Mouse (Mus musculus) CH12.LX (cell line): ENCODE measurements at regions not wholly inside any gene's neighbourhood (a gene's known extent, or its start where the extent isn't known, plus 50 kb on each side); places are given as distances from the start of the nearest gene placed in this dataset.

Experiments
- DNase-seq: peaks from one replicate; pipeline ENCODE4 v3.0.0-alpha.2; 2013; ENCODE audit errors: extremely low read depth
- H3K27ac ChIP-seq: 2 replicates; pipeline ENCODE4 v1.5.1; 2012; ENCODE audit warnings: low read depth, mild to moderate bottlenecking, control low read depth, moderate library complexity; ENCODE audit not compliant: insufficient read depth
- H3K27me3 ChIP-seq: replicated peaks from 2 replicates; pipeline ENCODE3; 2012; ENCODE audit warnings: inconsistent platforms
- H3K36me3 ChIP-seq, 2 experiments: replicated peaks in 1 of 2; 2 replicates each; pipeline versions ENCODE3 to v1.6.1; 2012; ENCODE audit warnings: inconsistent platforms in 1 of 2, low read length in 1 of 2, mild to moderate bottlenecking in 1 of 2, mixed read lengths in 1 of 2, moderate library complexity in 1 of 2; ENCODE audit not compliant: control insufficient read depth in 1 of 2, insufficient read depth in 1 of 2
- H3K4me1 ChIP-seq, 2 experiments: 2 replicates each; pipeline ENCODE4 v1.6.1; 2012; ENCODE audit warnings: inconsistent platforms in 1 of 2, moderate library complexity in 1 of 2; ENCODE audit not compliant: insufficient read depth in 2 of 2, control insufficient read depth in 1 of 2
- H3K4me2 ChIP-seq: 2 replicates; pipeline ENCODE4 v1.6.1; 2012; ENCODE audit warnings: low read depth, mild to moderate bottlenecking, control low read depth; ENCODE audit not compliant: poor library complexity, insufficient read depth, severe bottlenecking
- H3K4me3 ChIP-seq, 3 experiments: fragments of 150-350 bp in 1 of 3; sonication (generic) in 1 of 3; replicated peaks in 1 of 3; 2 replicates each; pipeline versions ENCODE3 to v1.5.1; 2011 to 2012; ENCODE audit warnings: low read depth in 2 of 3, low read length in 2 of 3, mild to moderate bottlenecking in 2 of 3, moderate library complexity in 2 of 3, control low read depth in 1 of 3, improper control_type of control experiment in 1 of 3, inconsistent platforms in 1 of 3, mixed read lengths in 1 of 3; ENCODE audit not compliant: poor library complexity in 1 of 3
- H3K79me2 ChIP-seq: replicated peaks from 2 replicates; pipeline ENCODE4 v1.6.1; 2012; ENCODE audit warnings: mild to moderate bottlenecking, moderate library complexity; ENCODE audit not compliant: control insufficient read depth, poor library complexity, insufficient read depth, severe bottlenecking; ENCODE audit errors: extremely low read depth
- H3K9ac ChIP-seq: 2 replicates; pipeline ENCODE4 v1.6.1; 2012; ENCODE audit warnings: low read depth, mild to moderate bottlenecking, control low read depth, moderate library complexity; ENCODE audit not compliant: insufficient read depth
- H3K9me3 ChIP-seq: replicated peaks from 2 replicates; pipeline ENCODE3; 2012; ENCODE audit warnings: low read length, inconsistent platforms, mixed read lengths
- CHD2 ChIP-seq: IDR thresholded peaks from 2 replicates; pipeline ENCODE4 v1.6.1; 2011; ENCODE audit warnings: low read length, improper control_type of control experiment
- CTCF ChIP-seq, 2 experiments: IDR thresholded peaks in 1 of 2; conservative IDR thresholded peaks in 1 of 2; 2 replicates each; pipeline ENCODE4 v1.5.1; 2011 to 2012; ENCODE audit warnings: low read depth in 2 of 2, low read length in 2 of 2, improper control_type of control experiment in 1 of 2, inconsistent platforms in 1 of 2, mild to moderate bottlenecking in 1 of 2, moderate library complexity in 1 of 2
- EP300 ChIP-seq: IDR thresholded peaks from 2 replicates; pipeline ENCODE4 v1.6.1; 2011; ENCODE audit warnings: low read length, improper control_type of control experiment
- ETS1 ChIP-seq: conservative IDR thresholded peaks from 2 replicates; pipeline ENCODE4 v1.6.1; 2012; ENCODE audit warnings: low read depth, mild to moderate bottlenecking, inconsistent platforms, low read length, improper control_type of control experiment, moderate library complexity
- GABPA ChIP-seq: IDR thresholded peaks from 2 replicates; pipeline ENCODE4 v1.6.1; 2012; ENCODE audit warnings: low read depth, low read length, improper control_type of control experiment, inconsistent platforms; ENCODE audit not compliant: insufficient replicate concordance
- HCFC1 ChIP-seq: IDR thresholded peaks from 2 replicates; pipeline ENCODE4 v1.6.1; 2012; ENCODE audit warnings: low read depth, mild to moderate bottlenecking, inconsistent platforms, low read length, improper control_type of control experiment
- KAT2A ChIP-seq: IDR thresholded peaks from 2 replicates; pipeline ENCODE4 v1.6.1; 2012; ENCODE audit warnings: low read length, improper control_type of control experiment, inconsistent platforms; ENCODE audit not compliant: insufficient replicate concordance
- MAFK ChIP-seq: IDR thresholded peaks from 2 replicates; pipeline ENCODE4 v1.6.1; 2011; ENCODE audit warnings: low read length, improper control_type of control experiment; ENCODE audit not compliant: insufficient replicate concordance
- MAX ChIP-seq: IDR thresholded peaks from 2 replicates; pipeline ENCODE4 v1.6.1; 2011; ENCODE audit warnings: low read length, improper control_type of control experiment
- MEF2A ChIP-seq: IDR thresholded peaks from 2 replicates; pipeline ENCODE4 v1.6.1; 2014; ENCODE audit warnings: low read depth, mild to moderate bottlenecking, inconsistent platforms, low read length, improper control_type of control experiment, borderline replicate concordance
- MXI1 ChIP-seq: IDR thresholded peaks from 2 replicates; pipeline ENCODE4 v1.6.1; 2011; ENCODE audit warnings: mild to moderate bottlenecking, low read depth, low read length, improper control_type of control experiment
- MYC ChIP-seq: IDR thresholded peaks from 2 replicates; pipeline ENCODE4 v1.6.1; 2011; ENCODE audit warnings: low read depth, mild to moderate bottlenecking, improper control_type of control experiment, low read length
- NELFE ChIP-seq: IDR thresholded peaks from 2 replicates; pipeline ENCODE4 v1.6.1; 2011; ENCODE audit warnings: low read depth, low read length, improper control_type of control experiment
- NRF1 ChIP-seq: IDR thresholded peaks from 2 replicates; pipeline ENCODE4 v1.6.1; 2014; ENCODE audit warnings: low read depth, mild to moderate bottlenecking, inconsistent platforms, low read length, improper control_type of control experiment, moderate library complexity
- POLR2A ChIP-seq: IDR thresholded peaks from 2 replicates; pipeline ENCODE4 v1.6.1; 2011; ENCODE audit warnings: low read depth, mild to moderate bottlenecking, improper control_type of control experiment, low read length
- POLR2AphosphoS2 ChIP-seq: IDR thresholded peaks from 2 replicates; pipeline ENCODE4 v1.6.1; 2011; ENCODE audit warnings: low read depth, low read length, improper control_type of control experiment
- SIN3A ChIP-seq: IDR thresholded peaks from 2 replicates; pipeline ENCODE4 v1.6.1; 2012; ENCODE audit warnings: low read length, improper control_type of control experiment, inconsistent platforms
- TBP ChIP-seq: conservative IDR thresholded peaks from 2 replicates; pipeline ENCODE4 v1.6.1; 2011; ENCODE audit warnings: low read depth, low read length, improper control_type of control experiment
- TCF12 ChIP-seq: IDR thresholded peaks from 2 replicates; pipeline ENCODE4 v1.6.1; 2014; ENCODE audit warnings: low read depth, mild to moderate bottlenecking, inconsistent platforms, low read length, improper control_type of control experiment
- UBTF ChIP-seq: IDR thresholded peaks from 2 replicates; pipeline ENCODE4 v1.6.1; 2012; ENCODE audit warnings: low read depth, mild to moderate bottlenecking, inconsistent platforms, low read length, improper control_type of control experiment, moderate library complexity
- USF1 ChIP-seq: IDR thresholded peaks from 2 replicates; pipeline ENCODE4 v1.6.1; 2014; ENCODE audit warnings: low read depth, mild to moderate bottlenecking, inconsistent platforms, low read length, improper control_type of control experiment
- USF2 ChIP-seq: conservative IDR thresholded peaks from 2 replicates; pipeline ENCODE4 v1.6.1; 2011; ENCODE audit warnings: low read depth, low read length, improper control_type of control experiment
- ZKSCAN1 ChIP-seq: IDR thresholded peaks from 2 replicates; pipeline ENCODE4 v1.6.1; 2012; ENCODE audit warnings: low read depth, inconsistent platforms, low read length, improper control_type of control experiment, borderline replicate concordance
- ZNF384 ChIP-seq: IDR thresholded peaks from 2 replicates; pipeline ENCODE4 v1.6.1; 2012; ENCODE audit warnings: low read depth, low read length, improper control_type of control experiment, inconsistent platforms
- dilution Hi-C: fragments of 300-500 bp; cut with MboI; formaldehyde crosslinking; loops from 2 replicates; pipeline ENCODE4 v1.14.3; 2020; ENCODE audit warnings: low sequenced_read_pairs; ENCODE audit not compliant: extremely low pct_unique_long_range_greater_than_20kb, extremely low pct_ligation_motif_present
- in situ Hi-C: fragments of 300-500 bp; cut with MboI; formaldehyde crosslinking; loops from 3 replicates; pipeline ENCODE4 v1.14.3; 2019; ENCODE audit warnings: low sequenced_read_pairs, low pct_ligation_motif_present, low pct_unique_long_range_greater_than_20kb, mixed read lengths

GRCm38 (mm10) chr14:124767996-124768395 lies 91.1 kb upstream of the Fgf14 start:
- H3K27me3 ChIP-seq: peaks cover 2% of the 10 kb centered on the region
- in situ Hi-C loops (no loop called here), dilution Hi-C loops (no loop called here)
- H3K4me1 ChIP-seq: no peaks in the 10 kb centered on the region
- DNase-seq: no peak
- H3K36me3 ChIP-seq: no peaks in the 10 kb centered on the region
- no peaks in the 10 kb centered on the region; the same call in 1 of the 2 replicates for H3K79me2 ChIP-seq
- no peak overlapping the region for H3K4me3 ChIP-seq
- no peak overlapping the region for H3K9ac ChIP-seq
- H3K4me2 ChIP-seq: no peak overlapping the region
- TF ChIP-seq SIN3A (no peak), MAX (no peak), ETS1 (no peak), POLR2AphosphoS2 (no peak), UBTF (no peak), POLR2A (no peak), TCF12 (no peak), USF1 (no peak), GABPA (no peak), USF2 (no peak), MAFK (no peak), EP300 (no peak)
- H3K27ac ChIP-seq: no peak overlapping the region
- H3K9me3 ChIP-seq: no peaks in the 10 kb centered on the region

- Histone ChIP-seq H3K79me2 (no peaks in the 10 kb centered on the region; the same call in 1 of the 2 replicates), H3K9me3 (no peaks in the 10 kb centered on the region), H3K4me1 (no peaks in the 10 kb centered on the region), H3K4me2 (no peak overlapping the region), H3K36me3 (no peaks in the 10 kb centered on the region), H3K27me3 (peaks cover 2% of the 10 kb centered on the region), H3K9ac (no peak overlapping the region), H3K27ac (no peak overlapping the region), H3K4me3 (no peak overlapping the region)
- in situ Hi-C loops: no loop called here
- dilution Hi-C loops: no loop called here
- DNase-seq: no peak
- no peak for TF ChIP-seq HCFC1
- no peak for TF ChIP-seq MEF2A
- no peak for TF ChIP-seq TBP
- TF ChIP-seq NELFE: no peak
- no peak for TF ChIP-seq MYC
- TF ChIP-seq KAT2A: no peak
- no peak for TF ChIP-seq POLR2A
- no peak for TF ChIP-seq ZKSCAN1
- TF ChIP-seq MXI1: no peak
- TF ChIP-seq POLR2AphosphoS2: no peak
- TF ChIP-seq CTCF (conservative IDR thresholded peaks at IDR 0.05 in 1 of 2, IDR thresholded peaks at IDR 0.05 in 1 of 2; ENCODE audit: low read depth in 2 of 2, low read length in 2 of 2): no peak
- TF ChIP-seq ZNF384: no peak
- no peak for TF ChIP-seq CHD2
- no peak for TF ChIP-seq NRF1
Observed at GRCm38 (mm10) chr14:124767234-124767633, 90.3 kb upstream of the Fgf14 start.
